Mouse (Mus musculus) cerebellum, postnatal 25 days (tissue): ENCODE measurements around the gene Mdfic.

Experiments used
- DNase-seq, 2 experiments: peaks; one replicate each; pipeline ENCODE4 v3.0.0; 2021; ENCODE audit warnings: mixed read lengths in 2 of 2

Mdfic gene

DNA sequence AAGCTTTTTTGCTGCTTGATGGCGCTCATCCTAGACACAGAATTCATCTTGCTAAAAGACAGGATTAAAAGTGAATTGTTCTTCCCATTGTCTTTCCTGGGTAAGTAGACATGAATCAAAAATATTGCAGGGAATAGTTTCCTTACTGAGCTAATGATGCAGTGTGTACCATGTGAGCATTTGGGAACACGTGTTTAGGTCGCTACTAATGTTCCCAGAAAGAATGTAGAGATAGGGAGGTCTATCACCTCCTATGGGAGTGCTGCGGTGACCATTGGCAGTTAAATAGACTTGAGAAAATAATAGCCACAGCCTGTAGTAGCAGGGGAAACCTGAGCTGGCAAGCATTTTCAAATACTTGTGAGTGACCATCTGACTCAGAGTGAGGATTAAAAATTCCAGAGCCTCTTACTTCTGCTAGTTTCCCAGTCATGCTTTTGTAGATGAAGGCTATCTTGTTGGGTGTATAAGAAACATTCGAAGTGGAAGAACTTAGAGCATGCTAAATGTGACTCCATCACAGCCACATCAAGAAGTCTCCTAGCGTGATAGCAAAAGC lies 22.2 kb downstream of the Mdfic start:
- no peak for DNase-seq

DNA sequence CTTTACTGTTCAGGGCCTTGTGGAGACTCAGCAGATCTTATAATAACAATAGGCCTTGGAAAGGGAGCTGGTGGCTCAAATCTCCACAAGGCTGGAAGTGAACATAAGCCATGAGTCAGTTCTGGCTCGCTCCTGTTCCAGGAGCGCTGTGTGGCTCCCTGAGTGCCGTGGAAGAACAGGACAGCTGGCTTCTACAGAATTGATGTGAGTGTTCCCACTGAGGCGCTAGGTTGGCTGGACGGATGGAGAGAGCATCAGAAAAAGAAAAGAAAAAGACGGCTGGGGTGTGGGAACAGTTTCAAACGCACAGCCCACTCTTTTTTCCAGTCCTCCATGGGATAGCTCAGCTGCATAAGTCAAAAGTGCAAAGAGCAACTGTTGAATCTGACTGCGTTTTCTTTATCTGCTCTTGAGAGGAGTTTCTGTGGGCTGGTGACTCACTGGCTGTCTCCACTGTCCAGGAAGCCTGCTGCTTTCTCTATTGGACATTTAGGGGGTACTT lies 22.9 kb downstream of the Mdfic start:
- peak in 1 of 2 experiments; percentile 4 for DNase-seq

DNA sequence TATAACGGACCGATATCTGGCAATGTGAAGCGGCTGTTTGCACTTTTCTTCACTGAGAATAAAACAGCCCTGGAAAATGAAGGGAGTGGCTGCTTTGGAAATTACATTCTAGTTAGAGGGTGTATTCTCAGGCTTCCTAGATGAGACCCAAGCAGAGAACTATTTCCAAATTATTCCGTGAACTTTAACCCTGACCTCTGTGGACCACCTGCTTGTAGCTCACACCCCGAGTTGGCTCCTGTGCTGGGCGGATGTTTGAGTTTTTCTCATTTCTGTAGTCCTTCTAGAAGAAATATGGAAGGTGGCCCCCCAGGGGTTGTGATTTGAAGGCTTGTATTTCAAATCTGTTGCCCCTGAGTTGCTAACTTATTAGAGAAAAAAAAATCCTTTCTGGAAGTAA lies 23.3 kb downstream of the Mdfic start:
- DNase-seq = no peak

DNA sequence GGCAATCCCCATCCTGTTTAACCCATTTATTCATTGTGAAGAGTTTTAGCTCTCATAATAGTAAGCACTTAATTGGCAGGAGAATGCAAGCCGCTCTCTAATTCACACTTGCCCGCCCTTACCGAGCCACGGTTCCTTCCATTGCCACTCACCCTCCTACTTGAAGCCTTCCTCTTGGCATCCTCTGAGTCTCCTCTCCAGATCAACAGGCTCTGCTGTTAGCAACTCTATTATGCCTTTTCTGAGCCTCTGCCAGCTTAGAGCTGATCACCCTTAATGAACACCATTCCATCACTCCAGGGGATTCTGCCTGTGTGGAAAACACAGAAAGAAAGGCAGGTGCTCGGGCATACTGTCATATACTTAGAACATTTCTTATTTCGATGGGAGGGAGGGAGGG lies 24.9 kb downstream of the Mdfic start:
- no peak for DNase-seq

DNA sequence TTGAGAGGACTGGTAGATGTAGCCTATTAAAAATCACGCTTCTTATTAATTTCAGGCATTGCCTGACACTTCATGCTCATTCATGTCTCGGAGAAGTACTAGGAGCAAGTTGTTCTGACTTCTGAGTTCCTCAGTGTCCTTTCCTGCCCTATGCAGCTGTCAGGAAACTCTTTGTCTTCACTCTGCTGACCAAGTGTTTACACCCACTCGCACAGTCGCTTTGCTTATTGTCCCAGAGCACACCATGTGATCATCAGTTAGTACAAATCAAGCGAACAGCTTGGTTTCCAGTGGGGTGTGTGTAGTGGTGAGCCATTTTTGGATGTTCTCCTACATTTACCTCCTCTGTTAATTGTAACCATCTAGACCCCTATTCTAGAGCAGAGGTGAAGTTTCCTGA lies 25.4 kb downstream of the Mdfic start:
- no peak for DNase-seq

DNA sequence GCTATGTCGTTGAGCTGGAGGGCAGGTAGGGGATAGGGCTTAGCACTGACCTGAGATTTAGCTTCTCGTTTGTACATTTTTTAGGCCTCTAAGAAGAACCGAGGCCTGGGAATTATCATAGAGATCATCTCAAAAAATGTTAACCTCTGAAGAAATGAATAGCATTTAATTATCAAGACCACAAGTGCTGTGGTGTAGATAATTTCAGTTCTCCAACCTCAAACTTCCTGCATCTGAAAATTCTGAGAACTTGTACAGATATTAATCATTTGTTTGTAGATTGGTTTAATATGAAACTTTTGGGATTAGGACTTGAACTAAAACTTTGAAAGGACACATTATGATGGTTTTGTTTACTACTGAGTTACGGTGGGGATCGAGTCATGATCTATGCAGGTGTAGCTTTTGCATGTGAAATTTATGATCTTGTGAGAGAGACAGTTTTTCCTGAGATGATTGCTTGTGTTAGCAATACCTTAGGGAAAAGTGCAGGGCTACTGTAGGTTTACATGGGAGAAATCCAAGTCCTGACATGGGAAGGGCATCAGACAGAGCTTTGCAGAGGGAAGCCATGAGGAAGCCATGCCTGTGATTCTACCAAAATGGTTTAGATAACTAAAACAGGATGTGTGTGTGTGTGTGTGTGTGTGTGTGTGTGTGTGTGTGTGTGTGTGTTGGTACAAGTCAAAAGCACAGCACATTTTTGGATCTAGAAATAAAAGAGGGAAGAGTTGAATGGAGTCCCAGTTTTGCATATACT lies 27.1 kb downstream of the Mdfic start:
- DNase-seq = no peak

DNA sequence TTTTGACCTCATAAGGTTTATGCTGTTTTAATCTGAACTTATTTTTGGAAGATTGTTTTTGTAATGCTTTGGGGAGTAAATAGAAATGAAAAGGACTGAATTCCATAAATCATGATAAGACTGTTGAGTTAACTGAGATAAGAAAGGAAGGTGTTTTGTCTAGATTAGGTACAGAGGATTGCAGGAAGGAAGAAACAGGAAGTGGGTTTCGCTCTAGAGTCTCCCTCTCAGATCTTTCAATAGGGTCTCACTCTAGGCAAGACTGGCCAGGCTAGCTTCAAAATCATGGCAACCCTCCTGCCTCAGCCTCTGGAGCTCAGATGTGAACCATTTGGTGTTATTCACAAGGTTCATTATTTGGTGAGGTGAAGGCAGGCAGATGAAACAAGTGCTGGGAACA lies 27.8 kb downstream of the Mdfic start:
- no peak for DNase-seq

DNA sequence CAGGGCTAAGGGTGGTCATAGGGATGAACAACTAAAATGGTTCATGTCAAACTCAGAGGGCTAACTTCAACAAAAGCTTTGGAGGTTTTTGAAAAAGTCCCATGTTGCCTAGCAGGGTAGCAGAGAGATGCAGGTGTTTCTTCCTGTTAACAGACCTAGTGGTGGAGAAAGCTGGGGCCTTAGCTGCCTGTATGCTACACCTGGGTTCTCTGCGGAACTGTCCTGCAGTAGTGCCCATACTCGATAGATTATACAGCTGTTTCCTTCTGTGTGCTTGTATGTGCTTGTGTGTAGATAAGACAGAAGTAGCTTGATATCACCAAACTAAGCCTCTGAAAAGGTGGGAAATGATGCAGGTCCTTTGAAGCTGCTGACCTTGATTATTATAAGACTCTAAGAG lies 28.5 kb downstream of the Mdfic start:
- no peak for DNase-seq

DNA sequence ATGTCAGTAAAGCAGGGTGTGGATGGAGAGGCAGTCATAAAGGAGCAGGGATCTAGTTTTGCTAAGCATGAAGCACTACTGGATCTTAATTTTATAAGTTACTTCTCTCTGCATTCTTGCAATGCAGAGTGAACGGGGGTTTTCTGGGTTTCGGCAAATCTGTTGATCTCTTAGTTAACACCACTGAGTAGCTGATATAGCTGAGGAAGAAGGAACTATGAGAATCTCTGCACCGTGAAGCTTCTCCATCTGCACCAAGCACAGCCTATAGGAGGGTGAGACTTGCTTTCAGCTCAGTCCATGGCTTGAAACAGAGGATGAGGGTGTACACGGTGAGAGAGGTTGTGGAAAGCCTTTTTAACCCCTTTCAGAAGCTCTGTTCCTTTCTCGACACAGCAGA lies 29.6 kb downstream of the Mdfic start:
- no peak for DNase-seq

DNA sequence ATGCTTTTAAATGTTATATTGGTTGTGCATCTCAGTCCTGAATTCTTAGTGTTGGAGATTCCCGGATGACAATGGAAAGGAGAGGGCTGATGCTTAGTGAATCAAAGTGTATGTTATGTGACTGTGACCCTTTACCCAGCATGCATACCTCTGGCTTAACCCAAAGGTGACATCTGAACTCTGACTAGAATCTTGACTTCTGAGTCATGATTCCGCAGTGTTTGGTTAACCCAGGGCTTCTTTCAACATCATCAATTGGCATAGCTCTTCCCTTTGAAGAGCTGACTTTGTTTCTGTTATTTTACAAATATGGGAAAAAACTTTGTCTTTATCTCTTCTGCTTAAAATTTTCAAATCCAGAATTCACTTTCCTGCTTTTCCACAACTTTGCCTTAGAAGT lies 30.9 kb downstream of the Mdfic start:
- DNase-seq = no peak

DNA sequence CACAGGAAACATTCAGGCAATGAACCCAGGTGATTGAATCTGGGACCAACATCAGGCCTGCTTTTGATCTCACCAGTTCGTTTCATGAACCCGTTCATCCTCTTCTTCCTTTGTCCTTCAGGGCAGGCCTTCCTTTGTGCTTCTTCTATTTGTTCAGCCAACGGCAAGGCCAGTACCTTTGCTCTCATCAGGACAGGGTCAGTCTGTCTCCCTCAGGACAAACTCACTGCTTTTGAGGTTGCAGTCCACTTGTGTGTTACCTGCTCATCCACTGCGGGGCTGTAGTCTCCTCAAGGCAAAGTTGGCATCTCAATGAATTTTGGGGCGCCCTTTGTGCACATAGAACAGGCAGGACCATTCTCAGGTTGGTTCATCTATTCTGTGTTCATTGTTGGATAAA lies 31.7 kb downstream of the Mdfic start:
- DNase-seq = no peak

DNA sequence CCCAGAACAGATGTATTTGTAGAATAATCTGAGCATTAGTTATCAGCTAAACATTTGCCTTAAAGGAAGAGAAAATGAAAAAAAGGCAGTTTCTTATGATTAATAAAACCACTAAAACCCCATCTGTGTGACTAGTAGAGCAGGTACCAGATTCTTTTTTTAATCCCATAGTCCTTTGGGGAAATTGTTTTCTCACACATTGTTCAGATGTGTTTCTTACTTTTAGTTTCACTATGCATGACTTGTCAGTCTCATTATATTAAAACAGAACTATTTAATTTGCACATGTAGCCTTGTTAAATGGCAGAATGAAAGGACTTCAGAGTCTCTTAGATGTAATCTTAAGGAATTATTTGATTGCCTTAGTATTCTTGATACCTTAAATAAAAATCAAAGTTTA lies 32.7 kb downstream of the Mdfic start:
- no peak for DNase-seq

DNA sequence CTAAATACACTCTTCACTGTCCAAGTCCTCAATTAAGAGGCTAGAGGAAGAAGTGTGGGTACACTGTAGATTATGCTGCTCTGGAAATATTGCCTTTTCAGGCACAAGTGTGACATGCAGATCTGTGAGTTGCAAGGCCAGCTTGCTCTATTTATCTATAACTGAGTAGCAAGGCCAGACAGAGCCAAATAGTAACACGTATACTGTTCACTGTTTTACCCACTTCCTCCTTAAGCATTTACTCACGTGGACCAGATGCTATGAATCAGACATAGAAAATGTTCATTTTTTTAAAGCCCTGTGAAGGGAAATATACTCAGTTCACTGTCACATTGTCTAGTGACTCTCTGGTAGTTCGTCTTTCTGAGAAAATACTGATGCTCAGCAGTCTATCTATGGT lies 37.9 kb downstream of the Mdfic start:
- DNase-seq = no peak

DNA sequence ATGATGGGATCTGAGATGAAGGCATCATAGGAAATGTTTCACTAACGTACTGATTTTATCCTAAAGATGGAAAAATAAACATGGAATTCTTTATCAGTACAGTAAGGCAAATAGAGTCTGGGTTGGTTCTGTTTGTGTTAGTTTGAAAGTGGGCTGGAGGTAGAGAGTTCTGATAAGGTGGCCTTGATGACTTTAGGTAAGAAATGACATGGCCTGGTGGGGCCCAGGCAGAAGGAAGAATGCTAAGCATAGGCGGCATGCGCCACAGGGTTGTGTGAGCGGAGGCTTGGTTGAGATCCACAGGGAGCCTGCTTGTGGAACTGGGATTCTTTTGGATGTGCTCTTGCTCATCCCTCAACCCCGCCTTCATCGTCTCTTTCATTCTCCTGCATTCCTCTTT lies 40.3 kb downstream of the Mdfic start:
- DNase-seq = no peak

DNA sequence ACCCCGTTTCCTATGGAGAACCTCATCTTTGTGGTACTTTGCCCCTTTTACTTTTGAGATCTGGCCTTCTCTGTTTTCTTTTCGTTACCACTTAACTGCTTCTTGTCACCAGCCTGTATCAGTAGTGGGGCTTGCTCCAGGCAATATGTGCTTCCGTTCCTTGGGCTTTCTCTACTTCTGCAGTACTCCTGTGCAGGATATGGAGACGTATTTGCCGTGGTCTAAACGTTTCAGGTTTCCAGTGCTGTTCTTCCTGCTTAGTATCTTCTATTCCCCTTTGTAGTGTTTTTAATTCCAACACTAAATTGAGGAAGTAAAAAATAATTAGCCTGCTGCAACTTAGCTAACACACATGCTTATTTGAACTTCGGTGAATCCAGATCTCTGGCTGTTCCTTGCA lies 43.6 kb downstream of the Mdfic start:
- no peak for DNase-seq

DNA sequence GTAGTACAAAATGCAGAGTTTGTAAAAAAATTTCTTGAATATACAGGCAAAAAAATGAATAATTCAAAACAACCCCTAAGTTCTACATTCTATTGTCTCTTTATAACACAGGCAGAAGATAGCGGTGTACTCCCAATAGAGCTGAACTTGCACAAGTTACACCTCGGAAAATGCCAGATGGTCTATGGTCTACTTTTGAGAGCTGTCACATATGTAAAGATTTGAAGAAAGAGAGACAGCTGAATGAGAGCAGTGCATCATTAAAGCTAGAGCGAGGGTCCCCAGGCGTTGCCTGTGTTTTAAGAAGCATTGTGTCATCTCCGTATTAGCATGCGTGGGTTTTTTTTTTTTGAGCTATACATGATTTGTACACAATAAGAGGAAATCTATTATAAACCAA lies 47.0 kb downstream of the Mdfic start:
- no peak for DNase-seq

DNA sequence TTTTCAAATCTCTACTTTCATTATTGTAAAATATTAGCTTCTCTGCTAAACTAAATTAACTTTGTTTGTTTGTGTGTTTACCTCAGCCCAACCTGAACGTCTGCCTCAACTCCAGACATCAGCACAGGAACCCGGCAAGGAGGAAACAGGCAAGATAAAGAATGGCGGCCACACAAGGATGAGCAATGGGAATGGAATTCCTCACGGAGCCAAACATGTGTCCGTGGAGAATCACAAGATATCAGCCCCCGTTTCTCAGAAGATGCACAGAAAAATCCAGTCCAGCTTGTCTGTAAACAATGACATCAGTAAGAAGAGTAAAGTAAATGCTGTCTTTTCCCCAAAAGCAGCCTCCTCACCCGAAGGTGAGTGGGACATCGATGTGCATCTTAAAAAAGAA lies 49.7 kb downstream of the Mdfic start:
- DNase-seq = no peak

DNA sequence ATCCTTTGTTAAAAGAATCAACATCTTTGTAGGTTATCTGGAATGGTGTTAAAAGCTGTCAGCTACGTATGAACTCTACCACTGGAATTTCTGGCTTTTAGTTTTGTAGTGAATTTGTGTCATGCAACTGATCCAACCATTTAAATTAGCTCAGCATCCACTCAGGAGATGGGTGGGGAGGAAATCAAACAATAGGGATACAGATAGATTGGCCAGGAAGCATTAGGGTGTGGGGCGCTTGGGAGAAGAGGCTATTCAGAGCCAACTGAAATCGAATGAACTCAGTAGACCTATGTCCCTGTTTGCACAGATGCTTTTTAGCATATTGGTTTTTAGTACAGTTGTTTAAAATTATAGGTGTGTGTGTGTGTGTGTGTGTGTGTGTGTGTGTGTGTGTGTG lies 56.6 kb downstream of the Mdfic start:
- DNase-seq = no peak

DNA sequence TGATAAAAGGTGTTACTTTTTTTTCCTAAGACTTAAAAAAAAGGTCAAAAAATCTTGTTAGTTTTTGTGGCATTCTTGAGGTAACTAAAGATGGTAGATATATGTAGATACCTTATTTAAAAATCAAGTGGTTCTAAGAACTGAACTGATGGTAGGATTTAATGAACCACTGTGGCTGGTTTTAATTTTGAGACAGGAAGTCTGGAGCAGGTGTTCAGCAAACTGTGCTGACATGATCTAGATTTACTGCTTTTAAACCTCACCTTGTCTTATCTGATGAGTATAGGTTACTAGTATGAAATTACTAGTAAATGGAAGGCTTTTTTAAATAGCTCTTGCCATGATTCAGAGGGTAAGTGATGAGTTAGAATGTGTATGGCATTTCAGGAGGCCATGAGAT lies 59.7 kb downstream of the Mdfic start:
- no peak for DNase-seq

DNA sequence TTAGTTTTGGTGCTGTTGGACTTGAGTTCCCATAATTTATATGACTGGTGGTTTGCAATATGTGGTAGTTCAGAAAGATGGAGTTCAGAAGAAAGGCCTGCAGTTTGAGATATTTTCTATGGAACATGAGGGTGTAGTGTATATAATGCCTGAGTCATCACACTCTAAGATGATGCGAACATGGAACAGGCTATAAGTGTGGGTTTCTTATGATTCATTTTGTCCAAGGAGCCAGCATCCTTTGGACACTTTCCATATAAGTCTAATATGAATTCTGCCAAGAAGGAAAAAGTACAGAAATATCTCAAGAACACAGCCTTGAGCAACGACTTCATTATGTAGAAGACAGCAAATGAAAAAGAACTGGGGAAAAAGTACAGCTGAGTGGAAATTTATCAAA lies 60.2 kb downstream of the Mdfic start:
- DNase-seq = no peak

DNA sequence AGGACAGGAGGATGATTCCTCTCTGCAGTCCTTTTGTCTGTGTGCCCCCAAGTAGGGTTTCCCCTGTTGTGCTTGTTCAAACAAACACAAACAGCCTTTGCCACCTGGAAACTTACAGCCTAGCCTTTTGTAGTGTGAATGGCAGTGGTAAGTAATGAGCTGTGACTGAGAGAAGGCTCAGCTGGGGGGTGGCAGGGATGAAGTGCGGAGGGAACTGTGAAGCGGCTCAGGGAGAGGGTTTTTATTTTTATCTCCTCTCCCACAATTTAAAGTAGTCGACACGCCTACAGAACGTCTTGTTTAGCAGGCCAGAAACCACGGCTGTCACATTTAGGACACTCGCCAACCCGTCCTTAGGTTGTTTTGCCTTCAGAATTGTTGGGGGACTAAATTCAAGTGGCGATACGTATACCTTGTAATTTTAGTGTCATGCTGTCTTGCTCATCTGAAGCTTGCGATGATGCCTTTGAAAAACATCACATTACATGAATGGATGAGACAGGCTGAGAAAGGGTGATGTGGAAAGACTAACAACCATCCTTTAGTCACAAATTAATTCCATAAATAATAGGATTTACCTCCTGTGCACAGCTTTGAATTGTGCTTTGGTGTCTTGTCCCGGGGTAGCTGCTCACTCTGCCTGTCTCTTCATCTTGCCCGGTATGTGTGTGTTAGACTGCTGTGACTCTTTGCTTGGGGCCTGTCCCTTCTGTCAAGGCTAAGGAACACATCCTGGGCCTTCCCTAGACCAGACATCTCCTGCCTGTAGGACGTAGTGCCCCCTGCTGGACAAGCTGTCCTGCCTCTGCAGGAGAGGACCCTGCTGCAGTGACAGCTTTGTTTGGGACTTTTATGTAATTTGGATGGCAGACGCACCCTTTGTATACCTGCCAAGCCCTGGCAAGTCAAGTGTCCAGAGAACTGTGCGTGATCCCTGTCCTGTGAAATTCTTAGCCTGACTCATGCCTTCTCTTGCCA lies 69.4 kb downstream of the Mdfic start:
- DNase-seq = peak; percentile 56 to 77

DNA sequence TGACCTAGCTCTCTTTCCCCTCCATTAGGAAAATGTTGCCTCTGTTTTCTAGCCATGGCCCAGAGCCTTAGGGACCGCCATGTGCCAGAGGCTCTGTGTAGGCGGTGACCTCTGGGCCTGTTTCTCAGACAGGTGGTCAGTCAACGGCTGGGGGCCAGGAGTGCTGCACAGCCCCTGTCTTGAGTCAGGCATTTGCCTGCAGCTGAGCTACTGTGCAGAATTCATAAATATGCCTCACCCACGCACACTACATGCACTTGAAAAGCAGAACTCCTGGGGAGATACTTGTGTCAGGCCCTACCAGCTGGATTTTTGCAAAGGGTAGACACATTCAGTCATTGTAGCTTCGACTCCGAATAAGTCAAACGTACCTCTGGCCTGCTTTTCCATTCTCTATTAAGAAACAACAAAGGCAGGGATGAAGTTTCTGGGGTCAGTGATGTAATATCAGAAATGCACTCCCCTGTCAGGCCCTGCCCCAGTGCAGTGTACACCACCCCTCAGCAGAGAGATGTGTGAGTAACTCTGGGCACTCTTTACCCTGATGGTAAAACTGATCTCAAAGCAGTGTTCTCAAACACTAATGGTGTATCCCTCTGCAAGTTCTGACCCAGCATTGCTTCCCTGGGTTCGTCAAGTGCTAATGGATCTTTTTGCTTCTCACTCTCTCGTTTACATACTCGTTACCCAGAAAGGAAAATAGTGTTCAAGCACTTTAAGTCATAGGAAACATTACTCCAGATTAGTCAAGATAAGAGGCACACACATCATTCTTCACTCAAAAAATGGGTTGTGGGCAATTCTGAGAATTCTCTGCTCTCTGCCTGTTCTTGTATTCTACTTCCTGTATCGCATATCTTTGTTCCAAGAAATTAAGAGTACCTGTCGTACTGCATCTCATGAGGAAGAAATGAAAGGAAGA lies 72.5 kb downstream of the Mdfic start:
- no peak for DNase-seq
